Mouse (Mus musculus): Measurements from ENCODE around the gene Inhba.

Inhba gene

GRCm38 (mm10) chr13:16011372-16012242, at the start of gene Inhba:
Gene Inhba, plus strand, starts transcription at chr13:16011851.
- peak; percentile 61 for DNase-seq (ENCODE audit: low spot score)

GRCm38 (mm10) chr13:15976584-15976983, 35.1 kb upstream of the Inhba start:
- DNase-seq (ENCODE audit: low spot score), result no peak

- DNase-seq (ENCODE audit: low spot score), result no peak
Measured at GRCm38 (mm10) chr13:15979551-15979950, 32.1 kb upstream of the Inhba start.

- no peak for DNase-seq (ENCODE audit: low spot score)
Measured at GRCm38 (mm10) chr13:15982041-15982440, 29.6 kb upstream of the Inhba start.

- DNase-seq (ENCODE audit: low spot score), result no peak
Measured at GRCm38 (mm10) chr13:15985761-15986160, 25.9 kb upstream of the Inhba start.

- DNase-seq (ENCODE audit: low spot score), result no peak
Measured at GRCm38 (mm10) chr13:15986172-15986571, 25.5 kb upstream of the Inhba start.

- no peak for DNase-seq (ENCODE audit: low spot score)
Measured at GRCm38 (mm10) chr13:15995314-15995713, 16.3 kb upstream of the Inhba start.

GRCm38 (mm10) chr13:16005517-16005916, 6.1 kb upstream of the Inhba start:
- DNase-seq (ENCODE audit: low spot score), result peak; percentile 49

GRCm38 (mm10) chr13:16007748-16008147, 3.9 kb upstream of the Inhba start:
- no peak for DNase-seq (ENCODE audit: low spot score)

- no peak for DNase-seq (ENCODE audit: low spot score)
Measured at GRCm38 (mm10) chr13:16008348-16008747, 3.3 kb upstream of the Inhba start.

- no peak for DNase-seq (ENCODE audit: low spot score)
Measured at GRCm38 (mm10) chr13:16009766-16010465, 1.7 kb upstream of the Inhba start.

GRCm38 (mm10) chr13:16010586-16010985, 1.1 kb upstream of the Inhba start:
- DNase-seq (ENCODE audit: low spot score), result no peak

GRCm38 (mm10) chr13:16012243-16012887, 714 bp downstream of the Inhba start:
- peak; percentile 85 for DNase-seq (ENCODE audit: low spot score)

GRCm38 (mm10) chr13:16014166-16014565, 2.5 kb downstream of the Inhba start:
- no peak for DNase-seq (ENCODE audit: low spot score)

GRCm38 (mm10) chr13:16016506-16016905, 4.9 kb downstream of the Inhba start:
- DNase-seq (ENCODE audit: low spot score), result no peak

GRCm38 (mm10) chr13:16017338-16017737, 5.7 kb downstream of the Inhba start:
- no peak for DNase-seq (ENCODE audit: low spot score)

- DNase-seq (ENCODE audit: low spot score), result peak; percentile 23
Measured at GRCm38 (mm10) chr13:16017777-16018176, 6.1 kb downstream of the Inhba start.

- no peak for DNase-seq (ENCODE audit: low spot score)
Measured at GRCm38 (mm10) chr13:16018807-16019510, 7.3 kb downstream of the Inhba start.

- DNase-seq (ENCODE audit: low spot score), result peak; percentile 30
Measured at GRCm38 (mm10) chr13:16020659-16021058, 9.0 kb downstream of the Inhba start.

- DNase-seq (ENCODE audit: low spot score), result no peak
Measured at GRCm38 (mm10) chr13:16021181-16021580, 9.5 kb downstream of the Inhba start.

- DNase-seq (ENCODE audit: low spot score), result no peak
Measured at GRCm38 (mm10) chr13:16021849-16022248, 10.2 kb downstream of the Inhba start.

GRCm38 (mm10) chr13:16022536-16022935, 10.9 kb downstream of the Inhba start:
- no peak for DNase-seq (ENCODE audit: low spot score)
